Mouse (Mus musculus) liver, embryonic 12.5 days (tissue): ENCODE data around the gene Rgs3. TPM values are rescaled to one million over a fixed set of nuclear protein-coding genes. Genes with fewer than 3 reads are reported as not detected.

Experiments
- polyA plus RNA-seq: library from polyadenylated mRNA; unstranded; fragments of >200 nt; fragmentation: Nextera tagmentation; extraction: Ambion mirVana; gene quantifications from 2 replicates; pipeline ENCODE4 v1.2.1, GENCODE M21; 2016

Rgs3 gene
- polyA plus RNA-seq, 1 experiment from 2014 or later: 8.1 TPM

Other genes with a start within 250 kb of the Rgs3 start
- gene Fkbp15, start 199.3 kb upstream of the Rgs3 start, polyA plus RNA-seq: 18.6 and 21.1 TPM in 2 replicates
- gene Slc31a1, start 199.1 kb upstream of the Rgs3 start, polyA plus RNA-seq: 45.8 and 45.9 TPM in 2 replicates
- gene Cdc26, start 151.2 kb upstream of the Rgs3 start, polyA plus RNA-seq: 94.4 and 95.5 TPM in 2 replicates
- 18.5 and 18.8 TPM in 2 replicates for gene Prpf4, start 151.1 kb upstream of the Rgs3 start, polyA plus RNA-seq
- not detected in 2 replicates for gene Rnf183, start 124.6 kb upstream of the Rgs3 start, polyA plus RNA-seq
- gene Wdr31, start 89.0 kb upstream of the Rgs3 start, polyA plus RNA-seq: 2.4 and 2.6 TPM in 2 replicates
- 0.24 and 0.27 TPM in 2 replicates for gene Bspry, start 79.8 kb upstream of the Rgs3 start, polyA plus RNA-seq
- gene Hdhd3, start 56.4 kb upstream of the Rgs3 start, polyA plus RNA-seq: 4.3 and 4.6 TPM in 2 replicates
- gene Alad, start 39.9 kb upstream of the Rgs3 start, polyA plus RNA-seq: 626 and 633 TPM in 2 replicates
- gene Pole3, start 34.8 kb upstream of the Rgs3 start, polyA plus RNA-seq: 80.6 and 84.1 TPM in 2 replicates
- gene 4933430I17Rik, start 34.5 kb upstream of the Rgs3 start, polyA plus RNA-seq: 0.12 and 0.21 TPM in 2 replicates